Mouse (Mus musculus) hindbrain, embryonic 12.5 days (tissue): ENCODE results near the gene Zfp787. TPM values are rescaled to one million over a fixed set of nuclear protein-coding genes. Genes with fewer than 3 reads are reported as not detected.

Experiments used
- ATAC-seq: fragments of 200-750 bp; cut with Nextera tagmentation; 2 replicates; pipeline ENCODE4 v1.8.0; 2017; ENCODE audit warnings: moderate TSS enrichment; ENCODE audit not compliant: low FRiP score
- H3K27ac ChIP-seq: fragments of 300-500 bp; sonication (generic); 2 replicates; pipeline ENCODE4 v1.5.1; 2016; ENCODE audit warnings: mild to moderate bottlenecking
- H3K27me3 ChIP-seq: fragments of 300-500 bp; sonication (generic); 2 replicates; pipeline ENCODE4 v1.6.1; 2016; ENCODE audit warnings: mild to moderate bottlenecking
- H3K36me3 ChIP-seq: fragments of 300-500 bp; sonication (generic); 2 replicates; pipeline ENCODE4 v1.6.1; 2016; ENCODE audit warnings: mild to moderate bottlenecking
- H3K4me1 ChIP-seq: fragments of 300-500 bp; sonication (generic); 2 replicates; pipeline ENCODE4 v1.6.1; 2016
- H3K4me2 ChIP-seq: fragments of 300-500 bp; sonication (generic); replicated peaks from 2 replicates; pipeline ENCODE4 v1.6.1; 2016; ENCODE audit warnings: mild to moderate bottlenecking
- H3K4me3 ChIP-seq: fragments of 300-500 bp; sonication (generic); 2 replicates; pipeline ENCODE4 v1.5.1; 2016; ENCODE audit warnings: mild to moderate bottlenecking
- H3K9ac ChIP-seq: fragments of 300-500 bp; sonication (generic); 2 replicates; pipeline ENCODE4 v1.6.1; 2016; ENCODE audit warnings: mild to moderate bottlenecking, moderate library complexity
- H3K9me3 ChIP-seq: fragments of 300-500 bp; sonication (generic); replicated peaks from 2 replicates; pipeline ENCODE4 v1.6.1; 2016; ENCODE audit warnings: mild to moderate bottlenecking
- WGBS: fragments of 180-500 bp; shearing (Covaris S2); methylation state at CpG from one replicate; pipeline ENCODE4 v1.1.7; 2016; 5-methylcytosine and 5-hydroxymethylcytosine counted together
- polyA plus RNA-seq: library from polyadenylated mRNA; unstranded; fragments of >200 nt; fragmentation: Nextera tagmentation; extraction: Ambion mirVana; gene quantifications from 2 replicates; pipeline ENCODE4 v1.2.1, GENCODE M21; 2016

The Zfp787 gene
- polyA plus RNA-seq, 1 experiment from 2014 or later, result 32.5 TPM

- Histone ChIP-seq H3K9ac (no peak overlapping the region), H3K27ac (no peak overlapping the region), H3K9me3 (no peaks in the 10 kb centered on the region), H3K27me3 (no peaks in the 10 kb centered on the region), H3K36me3 (no peaks in the 10 kb centered on the region), H3K4me2 (no peak overlapping the region), H3K4me3 (no peak overlapping the region), H3K4me1 (peaks cover 8% of the 10 kb centered on the region)
- WGBS, result 87% methylated on average over 3 of the region's 3 CpGs
- no peak for ATAC-seq
Measured at GRCm38 (mm10) chr7:6159604-6160003, 3.8 kb upstream of the Zfp787 start.

- no peaks in the 10 kb centered on the region for H3K9me3 ChIP-seq
- H3K4me1 ChIP-seq, result peaks cover 18% of the 10 kb centered on the region
- WGBS, result 81% methylated on average over 1 of the region's 1 CpGs
- ATAC-seq, result no peak
- no peak overlapping the region for H3K4me3 ChIP-seq
- no peak overlapping the region for H3K27ac ChIP-seq
- no peaks in the 10 kb centered on the region for H3K36me3 ChIP-seq
- no peaks in the 10 kb centered on the region for H3K27me3 ChIP-seq
- H3K9ac ChIP-seq, result no peak overlapping the region
- H3K4me2 ChIP-seq, result no peak overlapping the region
Measured at GRCm38 (mm10) chr7:6157479-6157878, 1.7 kb upstream of the Zfp787 start.

- Histone ChIP-seq H3K4me3 (peak overlapping the region; percentile 81), H3K9ac (0 out of 2 replicates have a peak overlapping the region, but pooled peaks have one; percentile 58), H3K36me3 (no peaks in the 10 kb centered on the region), H3K4me1 (peaks cover 18% of the 10 kb centered on the region), H3K27me3 (no peaks in the 10 kb centered on the region), H3K9me3 (no peaks in the 10 kb centered on the region), H3K27ac (no peak overlapping the region), H3K4me2 (peak overlapping the region; percentile 97)
- no peak for ATAC-seq
- whole genome bisulfite sequencing, result 73% methylated on average over 9 of the region's 9 CpGs
Measured at GRCm38 (mm10) chr7:6156901-6157472, 1.2 kb upstream of the Zfp787 start.

- Histone ChIP-seq H3K36me3 (no peaks in the 10 kb centered on the region), H3K4me1 (peaks cover 21% of the 10 kb centered on the region), H3K27ac (peak overlapping the region; percentile 94), H3K27me3 (no peaks in the 10 kb centered on the region), H3K9ac (peak overlapping the region; percentile 91), H3K4me3 (peak overlapping the region; percentile 81), H3K9me3 (no peaks in the 10 kb centered on the region), H3K4me2 (peak overlapping the region; percentile 97)
- WGBS, result under 1% methylated on average over 68 of the region's 85 CpGs
- peak; percentile 77 for ATAC-seq
Measured at GRCm38 (mm10) chr7:6155031-6155872, 545 bp downstream of the Zfp787 start.

GRCm38 (mm10) chr7:6154164-6154563, 1.6 kb downstream of the Zfp787 start:
- Histone ChIP-seq H3K27ac (no peak overlapping the region), H3K4me1 (peaks cover 21% of the 10 kb centered on the region), H3K9ac (no peak overlapping the region), H3K4me2 (peak overlapping the region; percentile 97), H3K4me3 (peak overlapping the region; percentile 81), H3K9me3 (no peaks in the 10 kb centered on the region), H3K27me3 (no peaks in the 10 kb centered on the region), H3K36me3 (no peaks in the 10 kb centered on the region)
- WGBS, result 91% methylated on average over 5 of the region's 5 CpGs
- ATAC-seq, result no peak

- Histone ChIP-seq H3K4me3 (no peak overlapping the region), H3K9ac (no peak overlapping the region), H3K4me2 (no peak overlapping the region), H3K27me3 (no peaks in the 10 kb centered on the region), H3K4me1 (peaks cover 21% of the 10 kb centered on the region), H3K9me3 (no peaks in the 10 kb centered on the region), H3K27ac (no peak overlapping the region), H3K36me3 (no peaks in the 10 kb centered on the region)
- no peak for ATAC-seq
- 89% methylated on average over 3 of the region's 3 CpGs for WGBS
Measured at GRCm38 (mm10) chr7:6153131-6153530, 2.7 kb downstream of the Zfp787 start.

GRCm38 (mm10) chr7:6152036-6152435, 3.8 kb downstream of the Zfp787 start:
- no peak for ATAC-seq
- WGBS, result 89% methylated on average over 3 of the region's 3 CpGs
- H3K4me1 ChIP-seq, result peaks cover 21% of the 10 kb centered on the region

GRCm38 (mm10) chr7:6151266-6151665, 4.5 kb downstream of the Zfp787 start:
- H3K36me3 ChIP-seq, result no peaks in the 10 kb centered on the region
- peaks cover 18% of the 10 kb centered on the region for H3K4me1 ChIP-seq
- no peak overlapping the region for H3K4me3 ChIP-seq
- no peak overlapping the region for H3K4me2 ChIP-seq
- H3K9me3 ChIP-seq, result no peaks in the 10 kb centered on the region
- H3K27ac ChIP-seq, result no peak overlapping the region
- ATAC-seq, result no peak
- WGBS, result 96% methylated on average over 1 of the region's 1 CpGs
- no peak overlapping the region for H3K9ac ChIP-seq
- H3K27me3 ChIP-seq, result no peaks in the 10 kb centered on the region

More at GRCm38 (mm10) chr7:6152036-6152435, 3.8 kb downstream of the Zfp787 start:
- Histone ChIP-seq H3K27ac (no peak overlapping the region), H3K4me2 (no peak overlapping the region), H3K4me3 (no peak overlapping the region), H3K27me3 (no peaks in the 10 kb centered on the region), H3K9me3 (no peaks in the 10 kb centered on the region), H3K36me3 (no peaks in the 10 kb centered on the region), H3K9ac (no peak overlapping the region)

GRCm38 (mm10) chr7:6147688-6148087, 8.1 kb downstream of the Zfp787 start:
- Histone ChIP-seq H3K9ac (no peak overlapping the region), H3K4me3 (no peak overlapping the region), H3K9me3 (no peaks in the 10 kb centered on the region), H3K36me3 (no peaks in the 10 kb centered on the region), H3K27ac (no peak overlapping the region), H3K4me2 (no peak overlapping the region), H3K4me1 (peaks cover 5% of the 10 kb centered on the region; the same call in 1 of the 2 replicates), H3K27me3 (no peaks in the 10 kb centered on the region)
- 86% methylated on average over 5 of the region's 5 CpGs for WGBS
- no peak for ATAC-seq

- no peaks in the 10 kb centered on the region for H3K27me3 ChIP-seq
- no peak overlapping the region for H3K4me2 ChIP-seq
- ATAC-seq, result no peak
- H3K9me3 ChIP-seq, result no peaks in the 10 kb centered on the region
- peaks cover 2% of the 10 kb centered on the region; the same call in 1 of the 2 replicates for H3K36me3 ChIP-seq
- H3K9ac ChIP-seq, result no peak overlapping the region
- peaks cover 5% of the 10 kb centered on the region; the same call in 1 of the 2 replicates for H3K4me1 ChIP-seq
- no peak overlapping the region for H3K27ac ChIP-seq
- no peak overlapping the region for H3K4me3 ChIP-seq
- WGBS, result 95% methylated on average over 2 of the region's 2 CpGs
Measured at GRCm38 (mm10) chr7:6146982-6147325, 8.8 kb downstream of the Zfp787 start.

GRCm38 (mm10) chr7:6146194-6146981, 9.4 kb downstream of the Zfp787 start:
- 91% methylated on average over 7 of the region's 7 CpGs for whole genome bisulfite sequencing
- no peak for ATAC-seq
- Histone ChIP-seq H3K27me3 (no peaks in the 10 kb centered on the region), H3K9ac (no peak overlapping the region), H3K36me3 (peaks cover 5% of the 10 kb centered on the region; the same call in 1 of the 2 replicates), H3K27ac (no peak overlapping the region), H3K9me3 (no peaks in the 10 kb centered on the region), H3K4me3 (no peak overlapping the region), H3K4me2 (no peak overlapping the region), H3K4me1 (peaks cover 5% of the 10 kb centered on the region; the same call in 1 of the 2 replicates)
